Mouse (Mus musculus): ENCODE data around the gene Atg4d.
"Not testable (repeated sequence)": the region's sequence is repeated elsewhere in the genome, so short reads cannot be mapped to it uniquely, and the experiment has no call there.

Gene Atg4d

DNA sequence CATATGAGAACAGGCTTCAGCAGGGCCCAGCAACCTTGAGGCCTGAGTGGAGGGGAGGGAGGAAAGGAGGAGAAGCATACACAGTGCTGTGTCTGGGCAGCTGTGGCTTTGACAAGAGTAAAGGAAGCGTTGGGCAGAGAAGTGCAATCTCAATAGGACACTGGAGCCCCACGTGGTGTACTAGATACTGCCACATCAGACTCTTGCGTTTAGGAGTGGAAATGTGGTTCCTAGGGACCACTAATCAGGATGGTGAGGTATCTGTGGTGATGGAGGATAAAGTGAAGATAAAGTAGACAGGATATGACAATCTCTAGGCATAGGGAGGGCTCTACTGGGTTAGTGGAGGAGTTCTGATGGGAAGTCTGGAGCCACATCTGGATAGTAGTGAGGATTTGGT, 21.7 kb downstream of the Atg4d start:
- H3K4me1 ChIP-seq (replicated peaks; ENCODE audit: low read depth, low read length), result peaks cover 63% of the 10 kb centered on the region
- H3K36me3 ChIP-seq (ENCODE audit: insufficient read depth, low read length), result peaks cover 61% of the 10 kb centered on the region
- no peaks in the 10 kb centered on the region for H3K27me3 ChIP-seq (ENCODE audit: insufficient read depth, low read length)
- no peak for TF ChIP-seq POU5F1 (IDR thresholded peaks at IDR 0.05; ENCODE audit: borderline replicate concordance, low read length)
- H3K4me3 ChIP-seq (replicated peaks; ENCODE audit: low read length), result peak overlapping the region; percentile 98
- H3K9me3 ChIP-seq (ENCODE audit: low read length), result no peaks in the 10 kb centered on the region

DNA sequence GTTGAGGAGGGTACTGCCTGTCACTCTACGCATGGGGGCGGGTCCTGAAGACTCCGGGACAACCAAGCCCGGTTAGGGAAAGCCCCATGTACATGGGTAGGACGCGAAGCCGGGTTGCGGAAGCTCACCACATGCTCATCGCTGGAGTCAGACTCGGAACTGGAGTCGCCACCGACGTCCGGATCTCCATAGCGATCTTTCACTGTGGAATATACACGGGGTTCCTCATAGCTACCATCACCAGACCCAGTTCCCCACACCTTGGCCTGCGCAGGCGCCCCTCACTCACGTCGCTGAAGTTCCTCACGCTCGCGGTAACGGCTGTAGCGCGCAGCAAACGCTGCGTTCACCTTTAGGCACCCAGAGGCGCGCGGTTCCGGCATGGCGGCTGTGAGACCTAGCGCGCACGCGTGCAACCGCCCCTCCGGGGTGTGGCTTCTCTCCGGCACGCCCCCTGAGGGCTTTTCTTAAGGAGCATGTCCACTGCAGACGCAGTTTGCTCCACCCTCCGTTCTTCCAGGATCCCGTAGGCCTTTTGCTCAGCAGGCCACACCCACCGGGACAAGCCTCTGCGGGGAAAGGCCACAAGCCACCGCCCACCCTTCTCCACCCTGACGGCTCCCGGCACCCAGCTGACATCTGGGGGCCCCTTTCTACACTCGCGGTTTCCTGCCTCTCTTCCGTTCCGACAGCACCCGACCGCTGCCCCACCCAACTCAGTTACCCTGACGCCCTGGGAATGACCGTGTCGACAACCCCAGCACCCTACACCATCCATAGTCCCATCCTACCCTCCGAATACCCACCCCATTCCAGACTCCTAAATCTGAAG, 22.7 kb downstream of the Atg4d start, which contains the start of gene Kri1:
Gene Kri1 (minus strand): TSS at position 399 of the 832 bp plus-strand sequence.
- no peak for TF ChIP-seq POU5F1 (IDR thresholded peaks at IDR 0.05; ENCODE audit: borderline replicate concordance, low read length)
- TF ChIP-seq NANOG (IDR thresholded peaks at IDR 0.05; ENCODE audit: borderline replicate concordance, low read length), result no peak
- no peak for TF ChIP-seq CTCF (conservative IDR thresholded peaks at IDR 0.05; ENCODE audit: low read length)
- no peaks in the 10 kb centered on the region for H3K9me3 ChIP-seq (ENCODE audit: low read length)

GRCm38 (mm10) chr9:21288404-21289336, 23.6 kb downstream of the Atg4d start:
- Histone ChIP-seq H3K4me3 (replicated peaks; ENCODE audit: low read length) (peak overlapping the region; percentile 98), H3K9me3 (ENCODE audit: low read length) (no peaks in the 10 kb centered on the region), H3K36me3 (ENCODE audit: insufficient read depth, low read length) (peaks cover 42% of the 10 kb centered on the region), H3K27me3 (ENCODE audit: insufficient read depth, low read length) (no peaks in the 10 kb centered on the region), H3K4me1 (replicated peaks; ENCODE audit: low read depth, low read length) (peaks cover 64% of the 10 kb centered on the region)
- TF ChIP-seq NANOG (IDR thresholded peaks at IDR 0.05; ENCODE audit: borderline replicate concordance, low read length) (no peak), POU5F1 (IDR thresholded peaks at IDR 0.05; ENCODE audit: borderline replicate concordance, low read length) (no peak), CTCF (conservative IDR thresholded peaks at IDR 0.05; ENCODE audit: low read length) (no peak)

More for the DNA sequence above, 22.7 kb downstream of the Atg4d start, which contains the start of gene Kri1:
- Histone ChIP-seq H3K4me1 (replicated peaks; ENCODE audit: low read depth, low read length) (peaks cover 64% of the 10 kb centered on the region), H3K4me3 (replicated peaks; ENCODE audit: low read length) (peak within 1 kb of the TSS; percentile 98), H3K27me3 (ENCODE audit: insufficient read depth, low read length) (no peaks in the 10 kb centered on the region), H3K36me3 (ENCODE audit: insufficient read depth, low read length) (peaks cover 51% of the 10 kb centered on the region)

- no peak for TF ChIP-seq NANOG (IDR thresholded peaks at IDR 0.05; ENCODE audit: borderline replicate concordance, low read length)
- H3K4me1 ChIP-seq (replicated peaks; ENCODE audit: low read depth, low read length), result peaks cover 61% of the 10 kb centered on the region
- peaks cover 35% of the 10 kb centered on the region for H3K36me3 ChIP-seq (ENCODE audit: insufficient read depth, low read length)
- H3K4me3 ChIP-seq (replicated peaks; ENCODE audit: low read length), result no peak overlapping the region
- no peaks in the 10 kb centered on the region for H3K27me3 ChIP-seq (ENCODE audit: insufficient read depth, low read length)
- no peaks in the 10 kb centered on the region for H3K9me3 ChIP-seq (ENCODE audit: low read length)
These were observed 24.2 kb downstream of the Atg4d start for GRCm38 (mm10) chr9:21289337-21289671.

GRCm38 (mm10) chr9:21290589-21290988, 25.5 kb downstream of the Atg4d start:
- Histone ChIP-seq H3K36me3 (ENCODE audit: insufficient read depth, low read length) (peaks cover 23% of the 10 kb centered on the region), H3K4me3 (replicated peaks; ENCODE audit: low read length) (peak overlapping the region; percentile 90), H3K9me3 (ENCODE audit: low read length) (no peaks in the 10 kb centered on the region), H3K4me1 (replicated peaks; ENCODE audit: low read depth, low read length) (peaks cover 48% of the 10 kb centered on the region), H3K27me3 (ENCODE audit: insufficient read depth, low read length) (no peaks in the 10 kb centered on the region)
- TF ChIP-seq NANOG (IDR thresholded peaks at IDR 0.05; ENCODE audit: borderline replicate concordance, low read length), result no peak
- no peak for TF ChIP-seq CTCF (conservative IDR thresholded peaks at IDR 0.05; ENCODE audit: low read length)
- TF ChIP-seq POU5F1 (IDR thresholded peaks at IDR 0.05; ENCODE audit: borderline replicate concordance, low read length), result no peak

DNA sequence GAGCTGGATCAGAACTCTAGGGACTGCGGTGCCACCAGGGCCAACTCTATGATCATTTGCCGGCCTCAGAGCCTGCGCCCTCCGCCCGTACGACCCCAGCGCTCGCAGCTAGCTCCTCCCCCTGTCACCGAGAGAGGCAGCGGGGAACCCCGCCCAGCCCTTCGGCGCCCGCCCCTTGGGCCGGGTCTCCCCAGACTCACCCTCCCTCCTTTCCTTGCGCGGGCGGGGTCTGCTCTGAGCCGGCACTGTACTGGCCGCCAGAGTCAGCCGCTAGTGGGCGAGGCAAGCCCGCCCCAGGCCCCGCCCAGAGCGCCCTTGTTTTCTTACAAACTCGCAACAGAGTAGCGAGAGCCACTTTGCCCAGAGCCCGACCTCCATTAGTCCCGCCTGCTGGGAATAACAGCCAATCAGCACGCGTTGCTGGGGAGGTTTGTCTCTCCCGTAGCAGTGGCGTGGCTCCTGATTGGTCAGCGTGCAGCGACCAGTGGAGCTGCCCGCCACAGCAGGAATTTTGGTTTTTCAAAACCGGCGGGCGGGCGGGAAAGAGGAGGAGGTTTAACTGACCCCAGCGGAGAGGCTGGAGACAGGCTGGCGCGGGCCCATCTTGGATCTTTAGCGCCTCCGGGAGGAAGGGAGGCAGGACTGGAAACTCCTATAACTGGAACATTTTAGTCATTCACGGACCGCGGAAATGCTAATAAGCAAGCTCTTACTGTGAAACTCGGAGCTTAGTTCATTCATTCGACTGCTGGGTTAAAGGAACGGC, 26.1 kb downstream of the Atg4d start, which contains the start of gene Cdkn2d:
Gene Cdkn2d (minus strand): TSS at position 386 of the 766 bp plus-strand sequence.
- Histone ChIP-seq H3K4me1 (replicated peaks; ENCODE audit: low read depth, low read length) (peaks cover 43% of the 10 kb centered on the region), H3K27me3 (ENCODE audit: insufficient read depth, low read length) (no peaks in the 10 kb centered on the region), H3K4me3 (replicated peaks; ENCODE audit: low read length) (peak within 1 kb of the TSS; percentile 90), H3K9me3 (ENCODE audit: low read length) (no peaks in the 10 kb centered on the region), H3K36me3 (ENCODE audit: insufficient read depth, low read length) (peaks cover 18% of the 10 kb centered on the region)
- TF ChIP-seq CTCF (conservative IDR thresholded peaks at IDR 0.05; ENCODE audit: low read length), result no peak
- TF ChIP-seq NANOG (IDR thresholded peaks at IDR 0.05; ENCODE audit: borderline replicate concordance, low read length), result no peak
- no peak for TF ChIP-seq POU5F1 (IDR thresholded peaks at IDR 0.05; ENCODE audit: borderline replicate concordance, low read length)

DNA sequence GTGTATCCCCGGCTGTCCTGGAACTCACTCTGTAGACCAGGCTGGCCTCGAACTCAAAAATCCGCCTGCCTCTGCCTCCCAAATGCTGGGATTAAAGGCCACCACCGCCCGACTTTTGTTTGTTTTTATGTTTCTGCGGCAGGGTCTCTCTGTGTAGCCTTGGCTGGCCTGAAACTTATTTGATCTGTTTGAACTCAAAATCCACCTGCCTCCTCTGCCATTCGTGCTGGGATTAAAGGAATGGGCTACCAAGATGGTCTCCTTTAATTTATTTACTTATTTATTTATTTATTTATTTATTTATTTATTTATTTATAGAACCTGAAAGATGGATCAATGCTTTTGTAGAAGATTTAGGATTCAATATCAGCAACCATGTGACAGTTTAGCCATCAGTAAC, 26.8 kb downstream of the Atg4d start:
- Histone ChIP-seq H3K4me1 (replicated peaks; ENCODE audit: low read depth, low read length) (peaks cover 38% of the 10 kb centered on the region), H3K36me3 (ENCODE audit: insufficient read depth, low read length) (peaks cover 14% of the 10 kb centered on the region), H3K4me3 (replicated peaks; ENCODE audit: low read length) (peak overlapping the region; percentile 79)
- not testable (repeated sequence) for H3K27me3 ChIP-seq (ENCODE audit: insufficient read depth, low read length); H3K9me3 ChIP-seq (ENCODE audit: low read length)

DNA sequence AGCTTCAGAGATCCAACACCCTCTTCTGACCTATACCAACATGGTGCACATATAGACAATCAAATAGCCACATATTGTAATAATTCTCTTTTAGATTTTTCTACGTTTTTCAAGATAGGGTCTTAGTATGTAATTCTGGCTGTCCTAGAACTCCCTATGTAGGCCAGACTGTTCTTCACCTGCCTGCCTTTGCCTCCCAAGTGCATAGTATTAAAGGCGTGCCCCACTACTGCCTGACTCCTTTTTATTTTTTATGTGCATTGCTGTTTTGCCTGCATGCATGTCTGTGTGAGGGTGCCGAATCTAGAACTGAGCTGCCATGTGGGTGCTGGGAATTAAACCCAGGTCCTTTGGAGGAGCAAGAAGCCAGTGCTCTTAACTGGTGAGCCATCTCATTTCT, 27.2 kb downstream of the Atg4d start:
- H3K9me3 ChIP-seq (ENCODE audit: low read length), result no peaks in the 10 kb centered on the region
- peaks cover 12% of the 10 kb centered on the region for H3K36me3 ChIP-seq (ENCODE audit: insufficient read depth, low read length)
- peaks cover 38% of the 10 kb centered on the region for H3K4me1 ChIP-seq (replicated peaks; ENCODE audit: low read depth, low read length)
- no peaks in the 10 kb centered on the region for H3K27me3 ChIP-seq (ENCODE audit: insufficient read depth, low read length)
- peak overlapping the region; percentile 79; the same call in 1 of the 2 replicates for H3K4me3 ChIP-seq (replicated peaks; ENCODE audit: low read length)
- TF ChIP-seq NANOG (IDR thresholded peaks at IDR 0.05; ENCODE audit: borderline replicate concordance, low read length), result no peak
- TF ChIP-seq CTCF (conservative IDR thresholded peaks at IDR 0.05; ENCODE audit: low read length), result no peak
- TF ChIP-seq POU5F1 (IDR thresholded peaks at IDR 0.05; ENCODE audit: borderline replicate concordance, low read length), result no peak

All from E14TG2a.4 (cell line).